Mouse (Mus musculus): Measurements from ENCODE around the gene Dip2b.

GRCm38 (mm10) chr15:100258646-100259425, 220.4 kb downstream of the Dip2b start:
- TF ChIP-seq CTCF (conservative IDR thresholded peaks at IDR 0.05; ENCODE audit: low read length), result no peak
- TF ChIP-seq POU5F1 (IDR thresholded peaks at IDR 0.05; ENCODE audit: borderline replicate concordance, low read length), result no peak

Measured in E14TG2a.4 (cell line).